Mouse (Mus musculus) MEL (cell line): ENCODE measurements around the gene Tatdn2.

Source experiments
- POLR2A ChIP-seq, 2 experiments: IDR thresholded peaks; 2 replicates each; pipeline ENCODE4 v1.6.1; 2011 to 2012; ENCODE audit warnings: low read length in 2 of 2, mild to moderate bottlenecking in 2 of 2, control low read depth in 1 of 2, improper control_type of control experiment in 1 of 2, low read depth in 1 of 2, moderate library complexity in 1 of 2; ENCODE audit not compliant: control insufficient read depth in 1 of 2, insufficient read depth in 1 of 2, poor library complexity in 1 of 2
- POLR2AphosphoS2 ChIP-seq: IDR thresholded peaks from 2 replicates; pipeline ENCODE4 v1.6.1; 2011; ENCODE audit warnings: low read length, improper control_type of control experiment
- POLR2AphosphoS5 ChIP-seq: IDR thresholded peaks from 2 replicates; pipeline ENCODE4 v1.6.1; 2012; ENCODE audit warnings: low read depth, borderline replicate concordance, mild to moderate bottlenecking, inconsistent platforms, low read length, moderate library complexity, mixed read lengths
- SMC3 ChIP-seq: IDR thresholded peaks from 2 replicates; pipeline ENCODE4 v1.6.1; 2011; ENCODE audit warnings: low read depth, low read length, improper control_type of control experiment

DNA sequence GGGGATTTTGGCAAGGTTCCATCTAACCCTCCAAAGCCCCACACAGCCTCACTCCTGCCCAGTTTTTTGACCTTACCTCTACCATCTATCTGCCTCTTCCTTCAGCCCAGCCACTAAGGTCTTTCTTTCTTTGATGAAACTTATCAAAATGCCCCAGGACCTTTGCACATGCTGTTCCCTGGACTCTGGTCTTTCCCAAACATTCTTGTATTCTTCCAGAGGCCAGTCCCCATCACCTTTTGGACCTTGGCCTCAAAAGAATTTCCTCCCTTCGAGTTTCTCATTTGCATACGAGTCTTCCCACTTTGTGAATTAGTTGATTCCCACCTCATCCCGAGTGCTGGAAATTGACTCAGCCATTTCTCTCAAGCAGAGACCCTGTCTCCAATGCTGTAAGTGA is 41.4 kb upstream of the Tatdn2 start:
- no peak for TF ChIP-seq POLR2A (IDR thresholded peaks at IDR 0.05; ENCODE audit: control insufficient read depth in 1 of 2, insufficient read depth in 1 of 2, low read depth in 1 of 2, low read length in 2 of 2, poor library complexity in 1 of 2)
- TF ChIP-seq POLR2AphosphoS5: no peak
- no peak for TF ChIP-seq SMC3
- no peak for TF ChIP-seq POLR2AphosphoS2
